Mouse (Mus musculus) yolk sac, embryonic 10.5 days (tissue): Measurements from ENCODE around the gene Tmprss7.
A peak's percentile ranks its signal among the peaks of the same experiment; 100 is the strongest.

Experiments
- DNase-seq: peaks from one replicate; pipeline ENCODE4 v3.0.0-alpha.2; 2017; ENCODE audit warnings: low spot score

The Tmprss7 gene

DNA sequence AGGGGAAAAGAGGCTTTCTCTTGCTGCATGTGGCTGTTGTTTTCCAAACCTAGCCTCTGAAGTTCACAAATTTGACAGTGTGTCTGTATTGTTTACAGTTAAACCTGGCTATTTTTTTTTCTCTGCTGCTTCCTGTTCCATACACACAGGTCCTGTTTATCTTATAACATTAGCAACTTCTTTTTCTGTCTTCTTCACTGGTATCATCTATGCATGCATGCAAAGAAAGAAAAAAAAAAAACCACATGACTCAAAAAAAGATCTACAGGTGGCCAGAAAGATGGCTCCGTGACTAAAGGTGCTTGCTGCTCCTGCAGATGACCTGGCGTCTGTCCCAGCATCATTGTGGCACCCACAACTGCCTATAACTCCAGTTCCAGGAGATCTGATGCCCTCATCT is 68.1 kb downstream of the Tmprss7 start:
- no peak for DNase-seq

- DNase-seq, result no peak
These were observed 68.7 kb downstream of the Tmprss7 start for GRCm38 (mm10) chr16:45624791-45625190.

DNA sequence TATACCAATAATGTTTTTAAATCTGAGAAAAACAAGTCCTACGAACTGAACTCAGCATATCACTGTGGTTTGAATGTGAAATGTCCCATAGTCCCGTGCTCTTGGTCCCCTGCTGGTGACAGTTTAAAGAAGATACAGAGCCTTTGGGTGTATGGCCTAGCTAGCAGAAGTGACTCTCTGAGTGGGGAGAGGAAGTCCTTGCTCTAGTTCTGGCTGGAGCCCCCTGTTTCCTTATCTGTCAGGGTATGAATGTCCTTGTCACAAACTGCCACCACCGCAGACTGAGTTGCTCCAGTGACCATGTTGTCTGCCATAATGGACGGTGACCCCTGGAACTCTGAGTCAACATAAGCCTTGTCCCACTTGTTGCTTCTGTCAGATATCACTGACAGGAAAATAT is 70.2 kb downstream of the Tmprss7 start:
- DNase-seq, result no peak

DNA sequence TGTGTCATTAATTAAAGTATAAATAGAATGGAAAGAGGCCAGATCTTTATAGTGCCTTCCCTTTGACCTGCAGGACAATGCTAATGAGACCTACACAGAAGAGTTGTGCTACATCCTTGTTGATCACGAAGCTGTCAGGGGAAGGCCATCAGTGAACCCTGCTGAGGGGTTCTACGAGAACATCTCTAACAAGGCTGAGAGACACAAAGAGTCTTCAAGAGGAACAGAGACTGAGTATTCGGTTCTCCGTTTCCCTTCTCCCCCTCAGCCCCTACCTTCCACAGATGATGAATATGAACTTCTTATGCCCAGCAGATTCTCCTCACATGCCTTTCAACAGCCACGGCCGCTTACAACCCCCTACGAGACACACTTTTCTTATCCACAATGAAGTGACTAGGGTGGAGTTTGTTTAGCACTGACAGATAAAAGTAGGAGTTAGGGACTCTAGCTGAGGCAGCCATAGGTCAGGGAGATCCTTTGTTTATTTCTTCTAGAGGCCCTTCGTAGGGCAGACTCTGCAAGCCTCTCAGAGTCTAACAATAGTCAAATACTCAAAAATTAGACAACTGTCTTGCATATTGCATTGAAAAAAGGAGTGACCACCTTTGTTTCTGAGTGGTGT is 73.6 kb downstream of the Tmprss7 start:
- DNase-seq, result no peak

DNA sequence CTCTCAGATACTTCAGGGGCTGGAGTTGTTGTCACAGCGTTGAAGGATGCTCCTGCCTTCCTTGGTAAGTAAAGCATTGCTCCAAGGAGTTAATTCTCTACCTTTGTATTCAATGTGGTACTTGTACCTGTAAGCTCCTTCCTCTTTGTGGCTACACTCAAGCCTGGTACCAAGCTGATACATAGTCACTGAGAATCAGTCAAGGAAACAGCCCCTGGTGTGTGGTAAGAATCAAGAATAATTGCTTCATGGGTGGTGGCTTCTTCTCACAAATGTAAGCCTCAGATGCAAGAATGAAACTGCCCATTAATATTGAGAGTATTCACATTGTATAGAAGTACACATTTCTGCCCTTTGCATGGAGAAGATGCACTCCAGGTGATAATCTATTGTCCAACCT is 77.5 kb downstream of the Tmprss7 start:
- DNase-seq, result no peak

DNA sequence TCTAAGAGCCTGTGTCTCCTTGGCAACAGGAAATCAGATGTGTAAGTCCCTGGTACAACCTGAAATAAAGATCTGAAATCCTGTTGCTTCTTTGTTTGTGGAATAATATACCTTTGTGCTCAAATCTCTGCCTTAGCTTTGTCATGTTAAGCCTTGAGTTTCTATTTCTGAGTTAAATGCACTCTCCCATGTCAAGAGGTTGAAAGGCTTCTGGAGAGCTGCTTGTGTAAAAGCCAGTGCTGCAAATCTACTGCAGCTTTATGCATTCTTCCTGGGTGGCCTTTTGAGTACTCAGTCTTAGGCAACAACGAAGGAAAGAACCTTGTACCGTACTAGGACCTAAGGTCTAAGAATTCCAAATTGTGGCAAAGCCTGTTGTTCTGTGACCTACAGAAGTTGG is 80.2 kb downstream of the Tmprss7 start:
- no peak for DNase-seq

- no peak for DNase-seq
These were observed 83.2 kb downstream of the Tmprss7 start, which contains the start of gene Gcsam for GRCm38 (mm10) chr16:45610267-45610666. Gcsam (plus strand) TSS chr16:45610380.

- peak; percentile 7 for DNase-seq
These were observed 84.2 kb downstream of the Tmprss7 start for GRCm38 (mm10) chr16:45609300-45609699.

- peak; percentile 67 for DNase-seq
These were observed 84.9 kb downstream of the Tmprss7 start for GRCm38 (mm10) chr16:45608481-45608954.
